Mouse (Mus musculus) midbrain, embryonic 16.5 days (tissue): ENCODE measurements around the gene Acadm. TPM values are rescaled to one million over a fixed set of nuclear protein-coding genes. Genes with fewer than 3 reads are reported as not detected.

Experiments used
- ATAC-seq: fragments of 200-750 bp; cut with Nextera tagmentation; 2 replicates; pipeline ENCODE4 v1.8.0; 2017; ENCODE audit warnings: moderate TSS enrichment
- H3K27ac ChIP-seq: fragments of 300-500 bp; sonication (generic); 2 replicates; pipeline ENCODE4 v1.5.1; 2014; ENCODE audit warnings: mild to moderate bottlenecking, low read length, mixed read lengths
- H3K27me3 ChIP-seq: fragments of 300-500 bp; sonication (generic); 2 replicates; pipeline ENCODE4 v1.6.1; 2014; ENCODE audit warnings: low read depth, low read length, mixed read lengths; ENCODE audit not compliant: control insufficient read depth, insufficient read depth
- H3K36me3 ChIP-seq: fragments of 300-500 bp; sonication (generic); 2 replicates; pipeline ENCODE4 v1.6.1; 2014; ENCODE audit warnings: mild to moderate bottlenecking, low read length, moderate library complexity, mixed read lengths; ENCODE audit not compliant: control insufficient read depth, insufficient read depth
- H3K4me1 ChIP-seq: fragments of 300-500 bp; sonication (generic); 2 replicates; pipeline ENCODE4 v1.6.1; 2014; ENCODE audit warnings: mild to moderate bottlenecking, low read length, mixed read lengths; ENCODE audit not compliant: control insufficient read depth, insufficient read depth
- H3K4me2 ChIP-seq: fragments of 300-500 bp; sonication (generic); 2 replicates; pipeline ENCODE4 v1.6.1; 2014; ENCODE audit warnings: mild to moderate bottlenecking, low read length, mixed read lengths
- H3K4me3 ChIP-seq: fragments of 300-500 bp; sonication (generic); 2 replicates; pipeline ENCODE4 v1.5.1; 2014; ENCODE audit warnings: low read depth, mild to moderate bottlenecking, low read length, moderate library complexity, mixed read lengths
- H3K9ac ChIP-seq: fragments of 300-500 bp; sonication (generic); 2 replicates; pipeline ENCODE4 v1.6.1; 2014; ENCODE audit warnings: low read depth, low read length, mixed read lengths
- H3K9me3 ChIP-seq: fragments of 300-500 bp; sonication (generic); replicated peaks from 2 replicates; pipeline ENCODE4 v1.6.1; 2014; ENCODE audit warnings: mild to moderate bottlenecking, low read length, mixed read lengths; ENCODE audit not compliant: control insufficient read depth, poor library complexity, severe bottlenecking
- WGBS: fragments of 180-500 bp; shearing (Covaris S2); extraction: QIAGEN DNeasy Blood & Tissue Kit; methylation state at CpG from one replicate; pipeline ENCODE4 v1.1.7; 2014; 5-methylcytosine and 5-hydroxymethylcytosine counted together
- polyA plus RNA-seq: library from polyadenylated mRNA; unstranded; fragments of >200 nt; fragmentation: Nextera tagmentation; extraction: Ambion mirVana; gene quantifications from 2 replicates; pipeline ENCODE4 v1.2.1, GENCODE M21; 2015

Gene Acadm
- 56.7 and 65.6 TPM in 2 replicates for polyA plus RNA-seq

- H3K9ac ChIP-seq, result peak within 1 kb of the TSS; percentile 67
- ATAC-seq, result peak; percentile 95
- under 1% methylated on average over 41 of the region's 41 CpGs for WGBS
These were observed at the start of gene Acadm for GRCm38 (mm10) chr3:153944335-153944990. Gene Acadm, minus strand, starts transcription at chr3:153944632.

GRCm38 (mm10) chr3:153984428-153985340 lies 40.3 kb upstream of the Acadm start:
- Histone ChIP-seq H3K4me1 (peaks cover 3% of the 10 kb centered on the region; the same call in 1 of the 2 replicates), H3K9ac (no peak overlapping the region), H3K4me2 (no peak overlapping the region), H3K36me3 (no peaks in the 10 kb centered on the region), H3K4me3 (no peak overlapping the region), H3K27me3 (no peaks in the 10 kb centered on the region), H3K9me3 (no peaks in the 10 kb centered on the region), H3K27ac (no peak overlapping the region)
- ATAC-seq, result 0 out of 2 replicates have a peak, but pooled peaks have one; percentile 42
- 55% methylated on average over 10 of the region's 10 CpGs for WGBS

More at GRCm38 (mm10) chr3:153944335-153944990, at the start of gene Acadm:
- Histone ChIP-seq H3K4me3 (peak within 1 kb of the TSS; percentile 51), H3K9me3 (no peaks in the 10 kb centered on the region), H3K4me2 (peak within 1 kb of the TSS; percentile 83), H3K4me1 (peaks cover 5% of the 10 kb centered on the region; the same call in 1 of the 2 replicates), H3K27ac (peak within 1 kb of the TSS; percentile 77), H3K27me3 (no peaks in the 10 kb centered on the region), H3K36me3 (no peaks in the 10 kb centered on the region)

DNA sequence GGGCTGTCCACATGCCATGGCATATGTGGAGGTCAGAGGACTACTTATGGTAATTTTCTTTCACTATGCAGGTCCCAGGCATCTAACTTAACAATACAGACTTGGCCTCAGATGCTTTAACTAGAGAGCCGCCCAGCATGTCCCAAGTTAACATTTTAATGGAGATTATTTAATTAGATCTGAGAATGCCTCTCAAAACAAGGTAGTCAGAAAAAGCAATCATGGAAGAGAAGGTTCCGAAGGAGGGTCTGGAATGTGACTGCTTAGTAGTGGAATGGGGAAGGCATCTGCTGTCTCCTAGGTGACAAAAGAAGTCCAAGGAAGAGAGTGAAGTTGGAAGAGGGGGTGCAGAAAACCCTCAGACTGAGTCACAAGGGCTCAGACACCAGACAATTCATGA lies 36.2 kb upstream of the Acadm start:
- no peak overlapping the region for H3K4me2 ChIP-seq
- H3K27me3 ChIP-seq, result no peaks in the 10 kb centered on the region
- no peaks in the 10 kb centered on the region for H3K9me3 ChIP-seq
- no peak overlapping the region for H3K9ac ChIP-seq
- no peak for ATAC-seq
- 33% methylated on average over 2 of the region's 2 CpGs for WGBS
- no peak overlapping the region for H3K27ac ChIP-seq
- no peaks in the 10 kb centered on the region for H3K36me3 ChIP-seq
- peaks cover 3% of the 10 kb centered on the region; the same call in 1 of the 2 replicates for H3K4me1 ChIP-seq
- no peak overlapping the region for H3K4me3 ChIP-seq

DNA sequence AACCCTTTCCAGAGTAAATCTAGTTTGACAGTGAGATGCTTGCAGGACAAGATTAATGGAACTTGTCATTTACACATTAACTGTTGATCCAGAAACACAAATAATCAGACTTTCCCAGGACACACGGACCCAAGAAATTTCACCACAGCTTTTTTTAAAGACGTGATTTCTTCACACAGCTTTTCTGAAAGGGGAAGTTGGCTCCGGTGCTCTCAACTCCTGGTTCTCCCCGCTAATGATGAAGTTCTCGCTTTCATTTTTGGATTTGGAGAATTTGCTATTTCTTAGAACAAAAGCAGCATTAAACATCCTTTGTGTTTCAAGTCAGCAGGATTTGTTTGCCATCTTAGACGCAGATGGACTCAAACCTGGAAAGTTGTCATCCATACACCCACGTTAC lies 31.4 kb upstream of the Acadm start:
- Histone ChIP-seq H3K9me3 (no peaks in the 10 kb centered on the region), H3K4me1 (peaks cover 15% of the 10 kb centered on the region), H3K27ac (no peak overlapping the region), H3K4me3 (no peak overlapping the region), H3K27me3 (no peaks in the 10 kb centered on the region), H3K9ac (no peak overlapping the region), H3K36me3 (no peaks in the 10 kb centered on the region), H3K4me2 (no peak overlapping the region; the same call in 1 of the 2 replicates)
- ATAC-seq, result no peak
- WGBS, result 70% methylated on average over 7 of the region's 7 CpGs

- Histone ChIP-seq H3K9ac (0 out of 2 replicates have a peak overlapping the region, but pooled peaks have one; percentile 12), H3K36me3 (no peaks in the 10 kb centered on the region), H3K9me3 (no peaks in the 10 kb centered on the region), H3K4me1 (peaks cover 15% of the 10 kb centered on the region), H3K27me3 (no peaks in the 10 kb centered on the region), H3K4me2 (peak overlapping the region; percentile 93), H3K27ac (no peak overlapping the region), H3K4me3 (peak overlapping the region; percentile 70)
- 5% methylated on average over 6 of the region's 6 CpGs for WGBS
- peak; percentile 46; the same call in 1 of the 2 replicates for ATAC-seq
These were observed 30.6 kb upstream of the Acadm start for GRCm38 (mm10) chr3:153975060-153975459.

- Histone ChIP-seq H3K27ac (peak overlapping the region; percentile 78), H3K9me3 (no peaks in the 10 kb centered on the region), H3K4me2 (peak overlapping the region; percentile 93), H3K4me3 (peak overlapping the region; percentile 70), H3K9ac (peak overlapping the region; percentile 88), H3K4me1 (peaks cover 15% of the 10 kb centered on the region), H3K36me3 (no peaks in the 10 kb centered on the region), H3K27me3 (no peaks in the 10 kb centered on the region)
- peak; percentile 62 for ATAC-seq
- WGBS, result 2% methylated on average over 18 of the region's 21 CpGs
These were observed 29.7 kb upstream of the Acadm start for GRCm38 (mm10) chr3:153973949-153974760.

DNA sequence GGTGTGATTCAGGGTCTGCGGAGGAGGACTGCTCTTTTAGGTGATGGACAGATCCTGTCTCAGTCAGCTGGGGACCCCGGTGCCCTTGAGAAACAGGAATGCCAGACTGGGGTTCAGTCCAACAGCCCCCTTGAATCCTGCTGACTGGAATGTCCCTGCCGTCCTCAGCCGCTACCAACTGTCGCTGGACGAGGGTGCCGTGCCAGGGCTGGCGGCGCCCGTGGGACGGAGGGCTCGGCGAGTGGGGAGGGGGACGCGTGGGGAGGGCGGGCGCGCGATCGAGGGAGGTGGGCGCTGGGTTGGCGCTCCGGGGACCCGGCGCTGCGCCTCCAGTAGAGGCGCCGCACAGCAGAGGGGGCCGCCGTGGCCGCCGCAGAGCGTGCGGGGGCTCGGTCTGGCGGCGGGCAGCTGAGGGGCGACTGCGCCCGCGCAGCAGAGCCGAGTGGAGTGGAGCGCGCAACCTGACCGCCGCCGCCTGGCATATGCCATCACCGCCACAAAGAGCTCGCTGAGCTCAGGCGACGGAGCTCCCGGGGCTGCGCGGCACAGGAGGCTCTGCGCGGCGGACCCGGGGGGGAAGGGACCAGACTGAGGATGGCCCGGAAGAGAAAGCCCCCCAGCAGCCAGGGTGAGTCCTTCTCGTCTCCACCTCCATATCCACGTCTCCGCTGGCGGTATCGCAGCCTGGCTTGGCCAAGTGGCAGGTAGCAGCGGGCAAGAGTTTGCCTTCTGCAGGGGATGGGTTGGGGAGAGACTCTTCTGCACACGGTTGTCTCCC lies 28.9 kb upstream of the Acadm start, which contains the start of gene Slc44a5:
TSS of gene Slc44a5 (plus strand) at position 266 of the 778 bp plus-strand sequence.
- Histone ChIP-seq H3K9me3 (no peaks in the 10 kb centered on the region), H3K27me3 (no peaks in the 10 kb centered on the region), H3K27ac (peak within 1 kb of the TSS; percentile 78), H3K36me3 (no peaks in the 10 kb centered on the region), H3K9ac (peak within 1 kb of the TSS; percentile 88), H3K4me3 (peak within 1 kb of the TSS; percentile 70), H3K4me1 (peaks cover 15% of the 10 kb centered on the region), H3K4me2 (peak within 1 kb of the TSS; percentile 93)
- peak; percentile 93 for ATAC-seq
- WGBS, result under 1% methylated on average over 62 of the region's 66 CpGs

DNA sequence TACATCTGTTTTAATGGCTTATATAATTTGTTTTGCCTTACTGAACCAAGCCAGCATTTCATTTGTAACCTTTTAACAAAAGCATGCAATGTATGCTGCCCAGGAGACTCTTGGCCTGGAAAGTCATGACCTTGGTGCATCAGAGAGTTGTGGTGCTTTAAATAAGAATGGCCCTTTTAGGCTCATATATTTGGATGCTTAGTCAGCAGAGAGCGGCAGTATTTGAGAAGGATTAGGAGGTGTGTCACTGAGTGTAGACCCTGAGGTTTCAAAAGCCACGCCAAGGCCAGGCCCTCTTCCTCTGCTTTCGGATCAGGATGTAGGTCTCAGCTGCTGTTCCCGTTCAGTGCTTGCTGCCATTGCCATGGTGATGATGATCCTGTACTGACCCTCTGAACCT lies 25.0 kb upstream of the Acadm start:
- Histone ChIP-seq H3K4me1 (peaks cover 5% of the 10 kb centered on the region), H3K27me3 (no peaks in the 10 kb centered on the region), H3K4me3 (no peak overlapping the region), H3K36me3 (no peaks in the 10 kb centered on the region), H3K27ac (no peak overlapping the region), H3K9ac (no peak overlapping the region), H3K9me3 (no peaks in the 10 kb centered on the region), H3K4me2 (no peak overlapping the region)
- ATAC-seq, result no peak
- 80% methylated on average over 4 of the region's 4 CpGs for WGBS
